Mouse (Mus musculus): Measurements from ENCODE around the gene Tnfrsf17. TPM values are rescaled to one million over a fixed set of nuclear protein-coding genes. Genes with fewer than 3 reads are reported as not detected.
"Not testable (repeated sequence)": the region's sequence is repeated elsewhere in the genome, so short reads cannot be mapped to it uniquely, and the experiment has no call there.

Tnfrsf17 gene
- polyA plus RNA-seq, 1 experiment, result not detected

- Histone ChIP-seq H3K4me3 (ENCODE audit: insufficient read depth, low read length) (no peak overlapping the region), H3K27ac (ENCODE audit: insufficient read depth, low read length) (no peak overlapping the region), H3K4me1 (ENCODE audit: control insufficient read depth, insufficient read depth, low read length) (0 out of 2 replicates have a peak, but pooled peaks cover 3% of the 10 kb centered on the region)
- TF ChIP-seq CTCF (IDR thresholded peaks at IDR 0.05; ENCODE audit: borderline replicate concordance, insufficient read depth, low read length), result no peak
- TF ChIP-seq POLR2A (IDR thresholded peaks at IDR 0.05; ENCODE audit: low read depth, low read length), result no peak
Observed at GRCm38 (mm10) chr16:11331030-11331429, 17.4 kb downstream of the Tnfrsf17 start.

GRCm38 (mm10) chr16:11343292-11343815 lies 29.7 kb downstream of the Tnfrsf17 start:
- no peak for TF ChIP-seq CTCF (IDR thresholded peaks at IDR 0.05; ENCODE audit: borderline replicate concordance, insufficient read depth, low read length)
- no peak for TF ChIP-seq POLR2A (IDR thresholded peaks at IDR 0.05; ENCODE audit: low read depth, low read length)
- Histone ChIP-seq H3K27ac (ENCODE audit: insufficient read depth, low read length) (no peak overlapping the region), H3K4me1 (ENCODE audit: control insufficient read depth, insufficient read depth, low read length) (no peaks in the 10 kb centered on the region), H3K4me3 (ENCODE audit: insufficient read depth, low read length) (no peak overlapping the region)

GRCm38 (mm10) chr16:11351903-11352302 lies 38.3 kb downstream of the Tnfrsf17 start:
- no peak overlapping the region for H3K4me3 ChIP-seq (ENCODE audit: insufficient read depth, low read length)
- H3K4me1 ChIP-seq (ENCODE audit: control insufficient read depth, insufficient read depth, low read length), result no peaks in the 10 kb centered on the region
- no peak for TF ChIP-seq POLR2A (IDR thresholded peaks at IDR 0.05; ENCODE audit: low read depth, low read length)
- no peak for TF ChIP-seq CTCF (IDR thresholded peaks at IDR 0.05; ENCODE audit: borderline replicate concordance, insufficient read depth, low read length)
- no peak overlapping the region for H3K27ac ChIP-seq (ENCODE audit: insufficient read depth, low read length)

- no peak overlapping the region for H3K27ac ChIP-seq (ENCODE audit: insufficient read depth, low read length)
- no peak overlapping the region for H3K4me3 ChIP-seq (ENCODE audit: insufficient read depth, low read length)
- no peak for TF ChIP-seq CTCF (IDR thresholded peaks at IDR 0.05; ENCODE audit: borderline replicate concordance, insufficient read depth, low read length)
- no peaks in the 10 kb centered on the region for H3K4me1 ChIP-seq (ENCODE audit: control insufficient read depth, insufficient read depth, low read length)
Observed at GRCm38 (mm10) chr16:11359173-11359572, 45.6 kb downstream of the Tnfrsf17 start.

GRCm38 (mm10) chr16:11359919-11360318 lies 46.3 kb downstream of the Tnfrsf17 start:
- TF ChIP-seq CTCF (IDR thresholded peaks at IDR 0.05; ENCODE audit: borderline replicate concordance, insufficient read depth, low read length) (no peak), POLR2A (IDR thresholded peaks at IDR 0.05; ENCODE audit: low read depth, low read length) (no peak)

GRCm38 (mm10) chr16:11360576-11360975 lies 47.0 kb downstream of the Tnfrsf17 start:
- H3K4me3 ChIP-seq (ENCODE audit: insufficient read depth, low read length); H3K27ac ChIP-seq (ENCODE audit: insufficient read depth, low read length); H3K4me1 ChIP-seq (ENCODE audit: control insufficient read depth, insufficient read depth, low read length): not testable (repeated sequence)

More at GRCm38 (mm10) chr16:11359919-11360318, 46.3 kb downstream of the Tnfrsf17 start:
- Histone ChIP-seq H3K4me3 (ENCODE audit: insufficient read depth, low read length) (no peak overlapping the region), H3K27ac (ENCODE audit: insufficient read depth, low read length) (no peak overlapping the region), H3K4me1 (ENCODE audit: control insufficient read depth, insufficient read depth, low read length) (no peaks in the 10 kb centered on the region)

- TF ChIP-seq POLR2A (IDR thresholded peaks at IDR 0.05; ENCODE audit: low read depth, low read length) (no peak), CTCF (IDR thresholded peaks at IDR 0.05; ENCODE audit: borderline replicate concordance, insufficient read depth, low read length) (no peak)
- Histone ChIP-seq H3K4me1 (ENCODE audit: control insufficient read depth, insufficient read depth, low read length) (no peaks in the 10 kb centered on the region), H3K27ac (ENCODE audit: insufficient read depth, low read length) (no peak overlapping the region), H3K4me3 (ENCODE audit: insufficient read depth, low read length) (no peak overlapping the region)
Observed at GRCm38 (mm10) chr16:11365626-11366025, 52.0 kb downstream of the Tnfrsf17 start.

- no peak overlapping the region for H3K27ac ChIP-seq (ENCODE audit: insufficient read depth, low read length)
- H3K4me3 ChIP-seq (ENCODE audit: insufficient read depth, low read length), result no peak overlapping the region
- no peaks in the 10 kb centered on the region for H3K4me1 ChIP-seq (ENCODE audit: control insufficient read depth, insufficient read depth, low read length)
- TF ChIP-seq POLR2A (IDR thresholded peaks at IDR 0.05; ENCODE audit: low read depth, low read length), result no peak
- no peak for TF ChIP-seq CTCF (IDR thresholded peaks at IDR 0.05; ENCODE audit: borderline replicate concordance, insufficient read depth, low read length)
Observed at GRCm38 (mm10) chr16:11366851-11367250, 53.2 kb downstream of the Tnfrsf17 start.

GRCm38 (mm10) chr16:11368412-11368811 lies 54.8 kb downstream of the Tnfrsf17 start:
- TF ChIP-seq CTCF (IDR thresholded peaks at IDR 0.05; ENCODE audit: borderline replicate concordance, insufficient read depth, low read length) (no peak), POLR2A (IDR thresholded peaks at IDR 0.05; ENCODE audit: low read depth, low read length) (no peak)
- H3K27ac ChIP-seq (ENCODE audit: insufficient read depth, low read length), result no peak overlapping the region
- no peak overlapping the region for H3K4me3 ChIP-seq (ENCODE audit: insufficient read depth, low read length)
- no peaks in the 10 kb centered on the region for H3K4me1 ChIP-seq (ENCODE audit: control insufficient read depth, insufficient read depth, low read length)

GRCm38 (mm10) chr16:11369162-11369561 lies 55.5 kb downstream of the Tnfrsf17 start:
- no peak overlapping the region for H3K27ac ChIP-seq (ENCODE audit: insufficient read depth, low read length)
- H3K4me1 ChIP-seq (ENCODE audit: control insufficient read depth, insufficient read depth, low read length), result no peaks in the 10 kb centered on the region
- H3K4me3 ChIP-seq (ENCODE audit: insufficient read depth, low read length), result no peak overlapping the region
- no peak for TF ChIP-seq CTCF (IDR thresholded peaks at IDR 0.05; ENCODE audit: borderline replicate concordance, insufficient read depth, low read length)
- TF ChIP-seq POLR2A (IDR thresholded peaks at IDR 0.05; ENCODE audit: low read depth, low read length), result no peak

GRCm38 (mm10) chr16:11369642-11370041 lies 56.0 kb downstream of the Tnfrsf17 start:
- TF ChIP-seq POLR2A (IDR thresholded peaks at IDR 0.05; ENCODE audit: low read depth, low read length), result no peak
- no peak for TF ChIP-seq CTCF (IDR thresholded peaks at IDR 0.05; ENCODE audit: borderline replicate concordance, insufficient read depth, low read length)
- H3K27ac ChIP-seq (ENCODE audit: insufficient read depth, low read length), result no peak overlapping the region
- no peaks in the 10 kb centered on the region for H3K4me1 ChIP-seq (ENCODE audit: control insufficient read depth, insufficient read depth, low read length)
- no peak overlapping the region for H3K4me3 ChIP-seq (ENCODE audit: insufficient read depth, low read length)

Other genes with a start within 250 kb of the Tnfrsf17 start
- gene Litaf, start 247.7 kb upstream of the Tnfrsf17 start, polyA plus RNA-seq (2011; ENCODE audit: insufficient read length, low read depth, missing spikeins), result 88.1 and 97.9 TPM in 2 replicates
- gene Txndc11, start 179.2 kb upstream of the Tnfrsf17 start, polyA plus RNA-seq (2011; ENCODE audit: insufficient read length, low read depth, missing spikeins), result 26.6 and 27.1 TPM in 2 replicates
- gene Zc3h7a, start 137.4 kb upstream of the Tnfrsf17 start, polyA plus RNA-seq (2011; ENCODE audit: insufficient read length, low read depth, missing spikeins), result 147 and 159 TPM in 2 replicates
- 190 and 238 TPM in 2 replicates for gene Rsl1d1, start 110.5 kb upstream of the Tnfrsf17 start, polyA plus RNA-seq (2011; ENCODE audit: insufficient read length, low read depth, missing spikeins)
- 241 and 246 TPM in 2 replicates for gene Gspt1, start 59.5 kb upstream of the Tnfrsf17 start, polyA plus RNA-seq (2011; ENCODE audit: insufficient read length, low read depth, missing spikeins)
- gene Snx29, start 9.1 kb downstream of the Tnfrsf17 start, polyA plus RNA-seq (2011; ENCODE audit: insufficient read length, low read depth, missing spikeins), result 2.7 and 4.9 TPM in 2 replicates